Mouse (Mus musculus) heart, postnatal 36 days (tissue): ENCODE measurements around the gene Hspa1l. TPM values are rescaled to one million over a fixed set of nuclear protein-coding genes. Genes with fewer than 3 reads are reported as not detected.
"Not testable (repeated sequence)": the region's sequence is repeated elsewhere in the genome, so short reads cannot be mapped to it uniquely, and the experiment has no call there.

Experiments used
- DNase-seq, 2 experiments: peaks; one replicate each; pipeline ENCODE4 v3.0.0; 2021 to 2022
- intact Hi-C: fragments of 180-260 bp; cut with DNase I; formaldehyde crosslinking; loops from one replicate; pipeline ENCODE4 v1.15.1; 2025
- total RNA-seq, 2 experiments: library from RNA; stranded (reverse); gene quantifications; 2 replicates each; pipeline ENCODE4 v1.2.3; 2021

The Hspa1l gene
- total RNA-seq, result 1 to 10 TPM; 7.8 to 9.2 TPM

- DNase-seq, result peak; percentile 91 to 93
- intact Hi-C loops, result not testable (repeated sequence)
Observed at GRCm38 (mm10) chr17:34972069-34972749, at the start of gene Hspa1l, which contains the start of gene Hspa1a. Gene Hspa1l (plus strand): TSS chr17:34972703. Gene Hspa1a (minus strand): TSS chr17:34972156.

DNA sequence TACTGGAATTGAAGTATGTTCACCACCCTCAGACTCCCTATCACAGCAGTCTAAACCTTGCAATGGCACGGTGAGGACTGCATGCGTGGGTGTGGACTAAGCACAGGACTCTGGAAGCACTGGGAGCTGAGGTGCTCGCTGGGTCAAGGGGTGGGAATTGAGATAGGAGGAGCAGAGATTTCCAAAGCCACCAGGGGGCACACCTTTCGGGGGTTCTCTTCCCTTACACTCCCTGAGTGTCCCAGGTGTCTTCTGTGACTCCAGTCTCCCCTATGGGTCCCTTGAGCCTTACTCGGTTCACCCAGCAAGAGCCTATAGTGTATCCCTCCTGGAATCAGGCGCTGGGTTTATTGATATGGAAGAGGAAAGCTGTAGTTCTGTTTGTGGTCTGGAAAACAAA, 49.6 kb upstream of the Hspa1l start:
- intact Hi-C loops, result no loop called here
- no peak for DNase-seq

GRCm38 (mm10) chr17:34924258-34924657, 48.2 kb upstream of the Hspa1l start:
- no peak for DNase-seq
- intact Hi-C loops, result no loop called here

DNA sequence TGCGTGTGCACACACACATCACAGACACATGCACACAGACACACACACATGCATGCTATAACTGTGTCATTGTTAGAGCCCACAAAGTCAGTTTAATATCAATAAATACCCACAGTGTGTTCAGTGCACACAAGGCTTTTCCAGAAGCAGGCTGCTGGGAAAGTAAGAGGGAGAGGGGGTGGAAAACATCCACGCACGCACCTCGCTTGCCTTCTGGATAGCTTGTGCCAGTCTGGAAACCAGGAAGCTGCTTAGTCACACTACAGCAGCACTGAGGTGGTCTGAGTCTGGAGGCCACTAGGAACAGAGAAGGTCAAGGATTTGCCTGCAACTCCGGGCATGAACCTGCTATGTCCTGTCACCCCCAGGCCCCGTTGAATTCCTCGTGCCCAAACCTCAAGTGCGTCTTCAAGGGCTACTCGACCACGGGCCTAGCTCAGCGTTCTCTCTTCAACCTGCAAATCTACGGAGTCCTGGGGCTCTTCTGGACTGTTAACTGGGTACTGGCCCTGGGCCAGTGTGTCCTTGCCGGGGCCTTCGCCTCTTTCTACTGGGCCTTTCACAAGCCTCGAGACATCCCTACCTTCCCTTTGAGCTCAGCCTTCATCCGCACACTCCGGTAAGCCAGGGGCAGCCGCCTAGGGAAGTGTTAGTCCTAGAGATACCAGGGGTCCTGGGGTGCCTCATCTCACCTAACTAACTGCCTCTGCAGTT, 45.0 kb upstream of the Hspa1l start:
- no peak for DNase-seq
- intact Hi-C loops, result no loop called here

DNA sequence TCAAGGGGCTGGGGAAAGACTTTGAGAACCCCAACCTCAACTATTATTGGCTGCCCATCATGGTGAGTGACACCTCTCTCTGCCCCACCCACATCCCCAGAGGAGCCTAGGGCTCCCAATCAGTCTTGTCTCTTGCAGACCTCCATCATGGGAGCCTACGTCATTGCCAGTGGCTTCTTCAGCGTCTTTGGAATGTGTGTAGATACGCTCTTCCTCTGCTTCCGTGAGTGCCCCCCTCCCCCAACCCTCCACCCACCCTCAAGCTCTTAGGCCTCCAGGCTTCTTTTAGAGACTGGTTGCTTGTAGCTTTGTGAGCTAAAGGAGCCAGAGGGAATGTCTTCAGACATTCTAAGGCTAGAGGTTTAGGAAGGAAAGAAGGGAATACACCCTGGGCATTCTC, 43.7 kb upstream of the Hspa1l start:
- intact Hi-C loops, result no loop called here
- DNase-seq, result no peak

- peak; percentile 98 for DNase-seq
- intact Hi-C loops, result loop anchor here (2.0 to 10.0 kb wide), 4 partner anchors 16 to 79 kb away; partner anchors contain the start of genes C2, Ehmt2, Lsm2 and Nelfe
Observed at GRCm38 (mm10) chr17:34931061-34931734, 41.3 kb upstream of the Hspa1l start, which contains the start of gene Neu1. Gene Neu1 (plus strand): TSS chr17:34931253.

- intact Hi-C loops, result loop anchor here (2.0 to 10.0 kb wide), 4 partner anchors 15 to 79 kb away; partner anchors contain the start of genes C2, Ehmt2, Lsm2 and Nelfe
- no peak for DNase-seq
Observed at GRCm38 (mm10) chr17:34931735-34932098, 40.8 kb upstream of the Hspa1l start.

GRCm38 (mm10) chr17:34932287-34932686, 40.2 kb upstream of the Hspa1l start:
- intact Hi-C loops, result loop anchor here (5.0 to 10.0 kb wide), 2 partner anchors 53 to 80 kb away; partner anchors contain the start of genes Lsm2, Nelfe and Skiv2l
- DNase-seq, result no peak

DNA sequence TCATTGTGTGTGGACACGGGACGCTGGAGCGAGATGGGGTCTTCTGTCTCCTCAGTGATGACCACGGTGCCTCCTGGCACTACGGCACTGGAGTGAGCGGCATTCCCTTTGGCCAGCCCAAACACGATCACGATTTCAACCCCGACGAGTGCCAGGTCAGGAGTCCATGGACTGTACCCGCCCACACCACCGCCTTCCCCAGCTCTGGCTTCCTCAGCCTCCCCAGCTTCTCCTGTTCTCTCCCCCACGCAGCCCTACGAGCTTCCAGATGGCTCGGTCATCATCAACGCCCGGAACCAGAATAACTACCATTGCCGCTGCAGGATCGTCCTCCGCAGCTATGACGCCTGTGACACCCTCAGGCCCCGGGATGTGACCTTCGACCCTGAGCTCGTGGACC, 38.5 kb upstream of the Hspa1l start:
- DNase-seq, result peak in 1 of 2 experiments; percentile 15
- intact Hi-C loops, result loop anchor here (5.0 to 10.0 kb wide), 2 partner anchors 51 to 82 kb away; partner anchors contain the start of genes Lsm2, Nelfe and Skiv2l

GRCm38 (mm10) chr17:34934830-34935229, 37.7 kb upstream of the Hspa1l start:
- intact Hi-C loops, result loop anchor here (5.0 to 10.0 kb wide), 2 partner anchors 50 to 83 kb away; partner anchors contain the start of genes Lsm2, Nelfe and Skiv2l
- DNase-seq, result peak; percentile 15 to 16

DNA sequence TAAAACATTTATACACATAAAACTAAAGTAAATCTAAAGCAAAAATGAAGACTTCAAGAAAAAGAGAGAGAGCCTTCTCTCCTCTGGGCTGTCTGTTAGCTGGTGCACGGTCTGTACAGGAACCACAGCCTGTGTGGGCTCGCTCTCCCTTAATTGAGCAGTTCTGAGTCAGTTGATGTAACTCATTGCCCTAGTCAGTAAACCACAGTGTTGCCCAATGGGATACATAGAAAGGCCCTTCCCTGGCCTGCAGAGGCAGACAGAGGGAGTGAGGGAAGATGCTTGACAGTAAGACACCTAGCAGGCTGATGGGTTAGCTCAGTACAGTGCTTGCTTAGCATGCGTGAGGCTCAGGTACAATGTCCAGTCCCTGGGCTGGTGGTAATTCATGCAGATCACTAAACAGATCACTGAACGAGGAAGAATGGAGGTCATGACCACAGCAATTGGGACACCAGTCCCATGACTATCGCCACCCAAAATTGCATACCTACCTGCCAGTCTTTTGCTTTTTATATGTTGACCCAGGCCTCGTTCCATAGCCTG, 34.5 kb upstream of the Hspa1l start:
- intact Hi-C loops, result loop anchor here (10.0 kb wide), 1 partner anchor 47 kb away; the partner anchor contains the start of gene Lsm2

GRCm38 (mm10) chr17:34941344-34942041, 31.0 kb upstream of the Hspa1l start:
- intact Hi-C loops, result no loop called here
- DNase-seq, result no peak

More for the DNA sequence above, 34.5 kb upstream of the Hspa1l start:
- no peak for DNase-seq

DNA sequence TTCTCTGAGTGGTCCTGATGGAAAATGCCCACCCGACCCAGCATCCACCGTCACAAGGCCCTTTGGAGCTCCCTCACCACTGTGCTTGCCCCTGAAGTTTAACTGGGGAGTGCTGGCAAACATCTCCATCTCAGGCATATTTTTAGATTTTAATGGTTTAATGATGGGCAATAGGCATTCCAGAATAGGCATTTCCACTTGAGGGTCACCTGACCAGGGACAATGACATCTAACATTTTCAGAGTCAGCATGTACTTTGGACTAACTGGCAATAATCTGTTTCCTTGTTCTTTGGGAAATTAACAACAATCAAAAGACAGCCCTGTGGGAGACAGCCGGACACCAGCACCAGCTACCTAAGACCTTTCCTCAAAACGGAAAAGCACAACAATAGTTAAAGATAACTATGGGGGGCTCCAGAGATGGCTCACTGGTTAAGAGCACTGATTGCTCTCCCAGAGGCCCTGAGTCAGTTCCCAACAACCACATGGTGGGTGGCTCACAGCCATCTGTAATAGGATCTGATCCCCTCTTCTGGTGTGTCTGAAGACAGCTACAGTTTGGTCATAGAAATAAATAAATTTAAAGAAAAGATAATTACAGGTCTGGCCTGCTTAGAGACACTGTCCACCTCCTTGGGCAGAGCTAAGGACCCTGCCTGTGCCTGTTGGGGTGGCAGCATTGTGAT, 29.2 kb upstream of the Hspa1l start:
- intact Hi-C loops, result no loop called here
- DNase-seq, result no peak

DNA sequence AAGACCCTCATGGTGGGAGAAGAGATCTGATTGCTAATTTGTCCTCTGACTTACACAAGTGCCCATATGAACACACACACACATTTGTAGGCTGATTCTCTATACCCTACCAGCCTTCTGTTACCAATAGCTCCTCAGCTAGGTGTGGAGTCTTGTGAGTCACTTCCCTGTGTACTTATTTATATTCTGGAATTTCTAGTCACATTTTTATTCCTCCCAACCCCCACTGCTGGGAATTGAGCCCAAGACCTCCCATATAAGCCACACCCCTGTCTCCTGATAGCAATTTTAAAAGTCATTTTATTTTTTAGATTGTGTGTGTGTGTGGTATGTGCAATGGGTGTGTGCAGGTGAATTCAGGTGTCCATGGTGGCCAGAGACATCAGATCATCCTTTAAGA, 28.1 kb upstream of the Hspa1l start:
- DNase-seq, result no peak
- intact Hi-C loops, result no loop called here

GRCm38 (mm10) chr17:34946486-34947140, 25.9 kb upstream of the Hspa1l start:
- intact Hi-C loops, result loop anchor here (2.0 kb wide), 2 partner anchors 16 to 92 kb away; partner anchors contain the start of gene Neu1
- DNase-seq, result no peak

DNA sequence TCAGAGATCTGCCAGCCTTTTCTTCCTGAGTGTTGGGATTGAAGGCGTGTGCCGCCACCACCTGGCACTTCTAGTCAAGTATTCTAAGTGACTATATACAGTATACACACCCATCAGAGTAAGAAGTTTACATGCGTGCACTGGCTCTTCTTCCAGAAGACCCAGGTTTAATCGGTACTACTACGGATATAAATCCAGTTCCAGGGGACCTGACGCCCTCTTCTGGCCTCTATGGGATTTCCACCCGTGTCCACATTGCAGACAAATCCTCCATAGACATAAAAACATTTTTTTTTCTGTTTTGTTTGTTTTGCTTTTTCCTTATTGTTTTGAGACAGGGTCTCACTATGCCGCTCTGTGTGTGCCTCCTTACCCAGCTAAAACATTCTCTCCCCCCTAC, 24.9 kb upstream of the Hspa1l start:
- no peak for DNase-seq
- intact Hi-C loops, result loop anchor here (2.0 kb wide), 2 partner anchors 17 to 93 kb away; partner anchors contain the start of gene Neu1

- intact Hi-C loops, DNase-seq: not testable (repeated sequence)
Observed at GRCm38 (mm10) chr17:34948721-34949552, 23.6 kb upstream of the Hspa1l start.

DNA sequence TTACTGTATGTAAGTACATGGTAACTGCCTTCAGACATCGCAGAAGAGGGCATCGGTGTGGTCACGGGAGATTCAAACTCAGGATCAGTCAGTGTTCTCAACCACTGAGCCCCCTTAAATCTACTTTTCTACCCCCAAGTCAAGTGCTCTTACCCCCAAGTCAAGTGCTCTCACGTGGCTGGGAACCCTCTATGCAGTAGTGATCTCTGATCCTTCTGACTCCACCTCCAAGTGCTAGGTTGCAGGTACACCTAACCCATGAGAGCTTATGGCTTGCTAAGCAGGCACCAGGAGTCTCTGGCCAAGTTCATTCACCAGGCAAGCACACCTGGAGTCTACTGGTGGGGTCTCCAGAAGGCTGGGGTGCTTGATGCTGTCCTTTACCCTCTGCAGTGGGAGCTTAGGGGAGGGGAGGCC, 22.9 kb upstream of the Hspa1l start:
- intact Hi-C loops, result no loop called here
- no peak for DNase-seq
